Mouse (Mus musculus) lung, adult 2 months (tissue): ENCODE measurements around the gene 4930523C07Rik. TPM values are rescaled to one million over a fixed set of nuclear protein-coding genes. Genes with fewer than 3 reads are reported as not detected.

ENCODE experiments used
- DNase-seq: peaks from one replicate; pipeline ENCODE4 v3.0.0; 2022
- H3K4me1 ChIP-seq: fragments of 200-500 bp; 2 replicates; pipeline ENCODE4 v1.6.1; 2011; ENCODE audit warnings: low read length; ENCODE audit not compliant: control insufficient read depth, insufficient read depth
- H3K4me3 ChIP-seq: fragments of 200-500 bp; replicated peaks from 2 replicates; pipeline ENCODE3; 2011; ENCODE audit warnings: low read depth, mild to moderate bottlenecking, control low read depth, low read length; ENCODE audit errors: extremely low read depth
- CTCF ChIP-seq: fragments of 200-500 bp; IDR thresholded peaks from 2 replicates; pipeline ENCODE4 v1.5.1; 2011; ENCODE audit warnings: mild to moderate bottlenecking, low read length, control low read depth; ENCODE audit not compliant: insufficient read depth
- POLR2A ChIP-seq: fragments of 200-500 bp; IDR thresholded peaks from 2 replicates; pipeline ENCODE4 v1.6.1; 2011; ENCODE audit warnings: low read depth, mild to moderate bottlenecking, control low read depth, low read length, borderline replicate concordance; ENCODE audit errors: extremely low read depth
- WGBS: fragments of 180-500 bp; shearing (Covaris S2); methylation state at CpG from one replicate; pipeline ENCODE4 v1.1.7; 2018; 5-methylcytosine and 5-hydroxymethylcytosine counted together
- polyA plus RNA-seq: library from polyadenylated mRNA; depleted of rRNA; stranded (reverse); fragments of >200 nt; gene quantifications from 2 replicates; pipeline ENCODE4 v1.2.3, GENCODE M21; 2012; rRNA removed

4930523C07Rik gene
- polyA plus RNA-seq = 29.3 and 31.9 TPM in 2 replicates

- peak; percentile 95 for TF ChIP-seq POLR2A
- peak; percentile 49 for TF ChIP-seq CTCF
- Histone ChIP-seq H3K4me1 (peaks cover 13% of the 10 kb centered on the region), H3K4me3 (peak within 1 kb of the TSS; percentile 71)
- under 1% methylated on average over 33 of the region's 33 CpGs for WGBS
- peak; percentile 89 for DNase-seq
These were observed at the start of gene 4930523C07Rik for GRCm38 (mm10) chr1:160044237-160045021. 4930523C07Rik (plus strand) TSS chr1:160044382.

GRCm38 (mm10) chr1:159997329-159997728 is 46.9 kb upstream of the 4930523C07Rik start:
- no peak for DNase-seq
- H3K4me3 ChIP-seq = no peak overlapping the region
- TF ChIP-seq POLR2A (no peak), CTCF (no peak)
- WGBS = 32% methylated on average over 2 of the region's 2 CpGs
- no peaks in the 10 kb centered on the region for H3K4me1 ChIP-seq

- DNase-seq = no peak
- WGBS = 67% methylated on average over 1 of the region's 1 CpGs
- TF ChIP-seq POLR2A (no peak), CTCF (no peak)
- Histone ChIP-seq H3K4me3 (no peak overlapping the region), H3K4me1 (no peaks in the 10 kb centered on the region)
These were observed 45.8 kb upstream of the 4930523C07Rik start for GRCm38 (mm10) chr1:159998349-159998748.

GRCm38 (mm10) chr1:159999232-159999631 is 45.0 kb upstream of the 4930523C07Rik start:
- WGBS = 80% methylated on average over 3 of the region's 3 CpGs
- DNase-seq = no peak
- no peak for TF ChIP-seq CTCF
- no peak for TF ChIP-seq POLR2A
- Histone ChIP-seq H3K4me3 (no peak overlapping the region), H3K4me1 (no peaks in the 10 kb centered on the region)

- no peak for DNase-seq
- 54% methylated on average over 4 of the region's 4 CpGs for WGBS
- no peaks in the 10 kb centered on the region for H3K4me1 ChIP-seq
- no peak overlapping the region for H3K4me3 ChIP-seq
- no peak for TF ChIP-seq CTCF
- no peak for TF ChIP-seq POLR2A
These were observed 38.9 kb upstream of the 4930523C07Rik start for GRCm38 (mm10) chr1:160005319-160005718.

- no peak overlapping the region for H3K4me3 ChIP-seq
- TF ChIP-seq CTCF (no peak), POLR2A (no peak)
- WGBS = 86% methylated on average over 8 of the region's 8 CpGs
- H3K4me1 ChIP-seq = no peaks in the 10 kb centered on the region
- no peak for DNase-seq
These were observed 37.1 kb upstream of the 4930523C07Rik start for GRCm38 (mm10) chr1:160006919-160007588.

- TF ChIP-seq POLR2A = no peak
- TF ChIP-seq CTCF = no peak
- 29% methylated on average over 3 of the region's 3 CpGs for WGBS
- no peak for DNase-seq
- Histone ChIP-seq H3K4me1 (no peaks in the 10 kb centered on the region), H3K4me3 (no peak overlapping the region)
These were observed 31.1 kb upstream of the 4930523C07Rik start for GRCm38 (mm10) chr1:160013042-160013441.

GRCm38 (mm10) chr1:160024339-160024980 is 19.7 kb upstream of the 4930523C07Rik start:
- TF ChIP-seq CTCF (no peak), POLR2A (no peak)
- Histone ChIP-seq H3K4me1 (no peaks in the 10 kb centered on the region), H3K4me3 (no peak overlapping the region)
- DNase-seq = no peak
- 76% methylated on average over 10 of the region's 10 CpGs for WGBS

- Histone ChIP-seq H3K4me1 (no peaks in the 10 kb centered on the region), H3K4me3 (no peak overlapping the region)
- TF ChIP-seq CTCF (no peak), POLR2A (no peak)
- 53% methylated on average over 11 of the region's 11 CpGs for WGBS
- DNase-seq = no peak
These were observed 18.9 kb upstream of the 4930523C07Rik start for GRCm38 (mm10) chr1:160025146-160025894.
